Comparison of ENCODE assay signal across 10 mouse cellular contexts in genomic region chr1:156917460-156917859, GRCm38 (mm10). TPM values are rescaled to one million over a fixed set of nuclear protein-coding genes. Genes with fewer than 3 reads are reported as not detected.
DNase-seq lines count a peak whose midpoint lies in the region; ATAC-seq lines count a peak whose summit lies in the region.
"Had no signal": no experiment of that assay in that cellular context is flagged by ENCODE, and none has a peak within 500 bp of the region (broad histone marks: within the 10 kb centered on the region; RNA-seq: fewer than 3 reads in every experiment).

No protein-coding gene starts in this region.

- ATAC-seq in hindbrain, embryonic 16.5 days = peak; percentile 76
- no peak for ATAC-seq in hindbrain, embryonic 12.5 days (ENCODE audit: low FRiP score)
- peak; percentile 58; the same call in 1 of the 2 replicates for ATAC-seq in liver, embryonic 12.5 days

- DNase-seq in urinary bladder, postnatal 14 days (ENCODE audit: low spot score) = peak; percentile 29
- DNase-seq in urinary bladder, adult 18-20 months (ENCODE audit: low spot score in 2 of 2) = no peak
- peak; percentile 56 to 69 for DNase-seq in cerebellum, postnatal 14 days
- DNase-seq in telencephalon, adult 2 months (ENCODE audit: low read depth, low spot score) = peak; percentile 77
- DNase-seq in spleen, postnatal 10 days (ENCODE audit: low spot score in 2 of 2) = no peak

- no peak overlapping the region for H3K27ac ChIP-seq in hindbrain, embryonic 16.5 days (ENCODE audit: low read depth, low read length)
- no peak overlapping the region for H3K27ac ChIP-seq in hindbrain, embryonic 12.5 days
- H3K27ac ChIP-seq in liver, embryonic 12.5 days = no peak overlapping the region
- H3K27ac ChIP-seq: embryonic facial prominence, embryonic 13.5 days; lung, embryonic 15.5 days had no signal

- H3K4me1 ChIP-seq in hindbrain, embryonic 16.5 days (ENCODE audit: control insufficient read depth, insufficient read depth, low read depth, low read length) = peaks cover 11% of the 10 kb centered on the region
- peaks cover 11% of the 10 kb centered on the region for H3K4me1 ChIP-seq in hindbrain, embryonic 12.5 days
- H3K4me1 ChIP-seq in liver, embryonic 12.5 days = peaks cover 26% of the 10 kb centered on the region

- no peak overlapping the region for H3K4me2 ChIP-seq in hindbrain, embryonic 16.5 days (ENCODE audit: low read length)
- no peak overlapping the region for H3K4me2 ChIP-seq in hindbrain, embryonic 12.5 days (replicated peaks)
- no peak overlapping the region for H3K4me2 ChIP-seq in liver, embryonic 12.5 days
- H3K4me2 ChIP-seq: embryonic facial prominence, embryonic 13.5 days; lung, embryonic 15.5 days had no signal

- H3K27me3 ChIP-seq in hindbrain, embryonic 16.5 days (replicated peaks; ENCODE audit: control insufficient read depth, insufficient read depth, low read length) = no peaks in the 10 kb centered on the region
- no peaks in the 10 kb centered on the region for H3K27me3 ChIP-seq in hindbrain, embryonic 12.5 days
- H3K27me3 ChIP-seq in liver, embryonic 12.5 days (replicated peaks) = no peaks in the 10 kb centered on the region
- H3K27me3 ChIP-seq: embryonic facial prominence, embryonic 13.5 days; lung, embryonic 15.5 days had no signal

- 7% methylated on average over 3 of the region's 3 CpGs for WGBS in hindbrain, embryonic 16.5 days
- 13% methylated on average over 3 of the region's 3 CpGs for WGBS in hindbrain, embryonic 12.5 days
- 10% methylated on average over 3 of the region's 3 CpGs for WGBS in liver, embryonic 12.5 days (ENCODE audit: insufficient replicate concordance)

- no peaks in the 10 kb centered on the region for H3K36me3 ChIP-seq in hindbrain, embryonic 16.5 days (ENCODE audit: control insufficient read depth, insufficient read depth, low read length)
- no peaks in the 10 kb centered on the region for H3K36me3 ChIP-seq in hindbrain, embryonic 12.5 days
- H3K36me3 ChIP-seq in liver, embryonic 12.5 days = no peaks in the 10 kb centered on the region
- H3K36me3 ChIP-seq: embryonic facial prominence, embryonic 13.5 days; lung, embryonic 15.5 days had no signal

- no peak overlapping the region for H3K9ac ChIP-seq in hindbrain, embryonic 16.5 days (ENCODE audit: low read depth, low read length)
- no peak overlapping the region for H3K9ac ChIP-seq in hindbrain, embryonic 12.5 days
- H3K9ac ChIP-seq in liver, embryonic 12.5 days = no peak overlapping the region
- H3K9ac ChIP-seq: embryonic facial prominence, embryonic 13.5 days; lung, embryonic 15.5 days had no signal

- no peaks in the 10 kb centered on the region for H3K9me3 ChIP-seq in hindbrain, embryonic 16.5 days (ENCODE audit: control insufficient read depth, low read length)
- H3K9me3 ChIP-seq in hindbrain, embryonic 12.5 days (replicated peaks) = no peaks in the 10 kb centered on the region
- H3K9me3 ChIP-seq in liver, embryonic 12.5 days (replicated peaks) = no peaks in the 10 kb centered on the region
- H3K9me3 ChIP-seq: embryonic facial prominence, embryonic 13.5 days; lung, embryonic 15.5 days had no signal

- H3K4me3 ChIP-seq in hindbrain, embryonic 16.5 days (ENCODE audit: low read length) = no peak overlapping the region
- H3K4me3 ChIP-seq in hindbrain, embryonic 12.5 days = no peak overlapping the region
- H3K4me3 ChIP-seq in liver, embryonic 12.5 days = no peak overlapping the region
- H3K4me3 ChIP-seq: embryonic facial prominence, embryonic 13.5 days; lung, embryonic 15.5 days had no signal

RNA-seq across cellular contexts. Expression of gene Ralgps2, which starts 22.0 kb away (rescaled TPM):
- 74.7 and 75.9 TPM in 2 replicates for polyA plus RNA-seq in hindbrain, embryonic 16.5 days (2015; fragmentation: Nextera tagmentation; extraction: Ambion mirVana)
- 123 and 132 TPM in 2 replicates for polyA plus RNA-seq in hindbrain, embryonic 12.5 days (2016; fragmentation: Nextera tagmentation; extraction: Ambion mirVana)
- polyA plus RNA-seq in liver, embryonic 12.5 days (2016; fragmentation: Nextera tagmentation; extraction: Ambion mirVana) = 25.6 and 26.8 TPM in 2 replicates

Comparison
In these comparisons a context has a peak if more than half of its experiments do, and no peak if none do; other contexts are left out.
1. DNase-seq: peak in urinary bladder, postnatal 14 days (single experiment), cerebellum, postnatal 14 days (2 of 2) and telencephalon, adult 2 months (single experiment); none in urinary bladder, adult 18-20 months (0 of 2) and spleen, postnatal 10 days (0 of 2).